Mouse (Mus musculus): ENCODE measurements around the gene Large1.

Gene Large1

DNA sequence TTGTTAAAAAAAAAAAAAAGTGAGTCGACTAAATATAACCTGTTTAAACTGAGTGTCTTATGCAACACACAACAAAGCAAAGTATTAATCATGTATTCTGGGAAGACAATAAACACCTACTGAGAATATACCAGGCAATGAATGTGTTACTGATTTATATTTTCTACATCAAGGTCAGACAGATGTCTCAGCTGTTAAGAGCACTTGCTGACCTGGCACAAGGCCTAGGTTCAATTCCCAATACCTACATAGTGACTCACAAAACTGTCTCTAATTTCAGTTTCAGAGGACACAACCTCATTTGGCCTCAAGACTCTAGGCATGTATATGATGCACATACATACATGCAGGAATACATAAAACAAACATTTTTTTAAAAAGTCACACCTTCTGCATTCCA is 575.5 kb downstream of the Large1 start:
- DNase-seq (ENCODE audit: low spot score in 2 of 2), result no peak

DNA sequence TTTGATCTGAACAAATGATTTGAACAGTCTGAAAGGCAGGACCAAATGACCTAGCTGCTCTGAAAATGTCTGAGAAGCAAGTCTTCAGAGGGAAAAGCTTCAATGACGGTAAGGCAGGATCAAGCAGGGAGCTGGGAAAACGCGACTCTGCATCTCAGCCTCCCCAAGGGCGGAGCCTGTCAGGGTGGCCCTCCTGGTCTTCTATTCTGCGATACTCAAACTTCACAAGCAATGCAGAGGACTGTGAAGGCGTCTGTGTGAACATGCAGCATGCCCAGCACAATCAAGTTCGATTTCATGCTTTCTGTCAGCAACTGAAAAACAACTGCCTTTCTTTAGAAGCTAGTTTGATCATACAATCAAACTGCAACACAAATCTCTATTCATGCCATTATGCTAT is 586.6 kb downstream of the Large1 start:
- DNase-seq (ENCODE audit: low spot score in 2 of 2), result no peak

DNA sequence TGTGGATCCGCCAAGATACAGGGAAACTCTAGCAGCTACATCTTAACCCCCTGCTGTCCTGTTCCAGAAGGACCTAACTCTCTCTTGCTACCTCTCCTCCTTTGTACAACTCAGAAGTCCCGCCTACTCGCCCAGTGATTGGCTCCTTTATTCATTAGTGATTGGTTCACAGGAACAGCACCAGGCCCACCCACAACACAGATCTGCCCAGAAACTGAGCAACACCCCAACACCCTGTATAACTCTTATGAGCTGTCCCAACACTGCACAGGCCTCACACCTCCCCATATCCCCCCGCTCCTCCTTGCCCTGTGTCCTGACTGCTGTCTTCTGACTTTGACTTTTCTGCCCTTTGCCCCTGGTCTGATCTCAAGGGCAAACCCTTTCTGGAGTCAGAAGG is 587.6 kb downstream of the Large1 start:
- no peak for DNase-seq (ENCODE audit: low spot score in 2 of 2)
